Mouse (Mus musculus) testis, adult 2 months (tissue): ENCODE results near the gene Neurod6. TPM values are rescaled to one million over a fixed set of nuclear protein-coding genes. Genes with fewer than 3 reads are reported as not detected.
A peak's percentile ranks its signal among the peaks of the same experiment; 100 is the strongest.
"Not testable (repeated sequence)": the region's sequence is repeated elsewhere in the genome, so short reads cannot be mapped to it uniquely, and the experiment has no call there.

Source experiments
- H3K27ac ChIP-seq: fragments of 200-500 bp; 2 replicates; pipeline ENCODE4 v1.5.1; 2012; ENCODE audit warnings: low read depth, low read length; ENCODE audit not compliant: control insufficient read depth, insufficient read depth
- H3K27me3 ChIP-seq: fragments of 200-500 bp; 2 replicates; pipeline ENCODE4 v1.6.1; 2012; ENCODE audit warnings: mild to moderate bottlenecking, low read length, moderate library complexity; ENCODE audit not compliant: control insufficient read depth, insufficient read depth
- H3K36me3 ChIP-seq: fragments of 200-500 bp; 2 replicates; pipeline ENCODE4 v1.6.1; 2012; ENCODE audit warnings: mild to moderate bottlenecking, low read length; ENCODE audit not compliant: control insufficient read depth, insufficient read depth
- H3K4me1 ChIP-seq: fragments of 200-500 bp; 2 replicates; pipeline ENCODE4 v1.6.1; 2012; ENCODE audit warnings: low read length; ENCODE audit not compliant: control insufficient read depth, insufficient read depth
- H3K4me3 ChIP-seq: fragments of 200-500 bp; 2 replicates; pipeline ENCODE4 v1.5.1; 2012; ENCODE audit warnings: low read depth, mild to moderate bottlenecking, low read length, moderate library complexity, mixed read lengths; ENCODE audit not compliant: control insufficient read depth
- CTCF ChIP-seq: fragments of 200-500 bp; IDR thresholded peaks from 2 replicates; pipeline ENCODE4 v1.5.1; 2012; ENCODE audit warnings: low read depth, mild to moderate bottlenecking, inconsistent platforms, low read length, moderate library complexity; ENCODE audit not compliant: control insufficient read depth, insufficient read depth, insufficient replicate concordance
- POLR2A ChIP-seq: fragments of 200-500 bp; IDR thresholded peaks from 2 replicates; pipeline ENCODE4 v1.6.1; 2012; ENCODE audit warnings: low read depth, mild to moderate bottlenecking, inconsistent platforms, low read length, moderate library complexity; ENCODE audit not compliant: control insufficient read depth
- polyA plus RNA-seq: library from polyadenylated mRNA; depleted of rRNA; stranded (reverse); fragments of >200 nt; gene quantifications from 2 replicates; pipeline ENCODE4 v1.2.3, GENCODE M21; 2012; rRNA removed

Gene Neurod6
- polyA plus RNA-seq, result not detected in 2 replicates

DNA sequence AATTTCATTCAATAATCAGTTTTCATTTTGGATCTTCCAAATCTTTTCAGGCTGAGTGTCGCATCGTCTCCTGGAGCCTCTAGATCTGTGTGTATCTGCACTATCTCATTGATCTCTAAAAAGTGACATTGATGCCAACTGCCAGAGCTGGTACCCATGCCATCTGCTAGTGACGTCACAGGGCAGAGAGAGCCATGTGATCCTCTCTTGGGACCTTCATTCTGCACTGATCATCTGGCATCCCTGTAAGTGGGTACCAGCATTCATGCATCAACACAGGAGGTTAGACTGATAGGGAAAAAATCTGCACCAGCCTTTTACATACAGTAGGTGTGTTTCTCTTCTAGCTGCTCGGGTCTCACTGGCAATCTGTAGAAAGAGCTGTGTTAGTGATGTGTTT lies at the start of gene Neurod6:
TSS of gene Neurod6 (minus strand) at position 290 of the 400 bp plus-strand sequence.
- Histone ChIP-seq H3K36me3 (no peaks in the 10 kb centered on the region), H3K27me3 (no peaks in the 10 kb centered on the region), H3K27ac (no peak within 1 kb of the TSS), H3K4me3 (no peak within 1 kb of the TSS), H3K4me1 (peaks cover 4% of the 10 kb centered on the region)
- TF ChIP-seq CTCF (no peak), POLR2A (no peak)

GRCm38 (mm10) chr6:55717209-55717608 lies 36.1 kb upstream of the Neurod6 start:
- H3K27ac ChIP-seq, result no peak overlapping the region
- no peak for TF ChIP-seq POLR2A
- peak; percentile 57; the same call in 1 of the 2 replicates for TF ChIP-seq CTCF
- no peaks in the 10 kb centered on the region for H3K36me3 ChIP-seq
- no peak overlapping the region for H3K4me3 ChIP-seq
- no peaks in the 10 kb centered on the region for H3K27me3 ChIP-seq
- no peaks in the 10 kb centered on the region for H3K4me1 ChIP-seq

- no peaks in the 10 kb centered on the region for H3K4me1 ChIP-seq
- H3K36me3 ChIP-seq, result no peaks in the 10 kb centered on the region
- H3K27me3 ChIP-seq, result no peaks in the 10 kb centered on the region
- H3K4me3 ChIP-seq, result no peak overlapping the region
- H3K27ac ChIP-seq, result no peak overlapping the region
- no peak for TF ChIP-seq CTCF
- TF ChIP-seq POLR2A, result no peak
These were observed 34.4 kb upstream of the Neurod6 start for GRCm38 (mm10) chr6:55715446-55715845.

DNA sequence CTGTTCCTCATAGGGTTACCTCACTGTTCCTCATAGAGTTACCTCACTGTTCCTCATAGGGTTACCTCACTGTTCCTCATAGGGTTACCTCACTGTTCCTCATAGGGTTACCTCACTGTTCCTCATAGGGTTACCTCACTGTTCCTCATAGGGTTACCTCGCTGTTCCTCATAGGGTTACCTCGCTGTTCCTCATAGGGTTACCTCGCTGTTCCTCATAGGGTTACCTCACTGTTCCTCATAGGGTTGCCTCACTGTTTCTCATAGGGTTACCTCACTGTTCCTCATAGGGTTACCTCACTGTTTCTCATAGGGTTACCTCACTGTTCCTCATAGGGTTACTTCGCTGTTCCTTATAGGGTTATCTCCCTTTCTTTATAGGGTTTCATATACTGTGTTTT lies 29.9 kb upstream of the Neurod6 start:
- not testable (repeated sequence) for H3K36me3 ChIP-seq, H3K4me3 ChIP-seq

GRCm38 (mm10) chr6:55704759-55705104 lies 23.7 kb upstream of the Neurod6 start:
- Histone ChIP-seq H3K27me3 (no peaks in the 10 kb centered on the region), H3K4me3 (no peak overlapping the region), H3K27ac (no peak overlapping the region), H3K36me3 (no peaks in the 10 kb centered on the region), H3K4me1 (no peaks in the 10 kb centered on the region)
- no peak for TF ChIP-seq POLR2A
- TF ChIP-seq CTCF, result no peak

More for the DNA sequence above, 29.9 kb upstream of the Neurod6 start:
- H3K27ac ChIP-seq, H3K27me3 ChIP-seq, H3K4me1 ChIP-seq: not testable (repeated sequence)

- H3K27ac ChIP-seq, result no peak overlapping the region
- H3K4me3 ChIP-seq, result no peak overlapping the region
- no peaks in the 10 kb centered on the region for H3K36me3 ChIP-seq
- no peaks in the 10 kb centered on the region for H3K4me1 ChIP-seq
- no peaks in the 10 kb centered on the region for H3K27me3 ChIP-seq
- TF ChIP-seq CTCF (no peak), POLR2A (no peak)
These were observed 23.1 kb upstream of the Neurod6 start for GRCm38 (mm10) chr6:55704061-55704758.

DNA sequence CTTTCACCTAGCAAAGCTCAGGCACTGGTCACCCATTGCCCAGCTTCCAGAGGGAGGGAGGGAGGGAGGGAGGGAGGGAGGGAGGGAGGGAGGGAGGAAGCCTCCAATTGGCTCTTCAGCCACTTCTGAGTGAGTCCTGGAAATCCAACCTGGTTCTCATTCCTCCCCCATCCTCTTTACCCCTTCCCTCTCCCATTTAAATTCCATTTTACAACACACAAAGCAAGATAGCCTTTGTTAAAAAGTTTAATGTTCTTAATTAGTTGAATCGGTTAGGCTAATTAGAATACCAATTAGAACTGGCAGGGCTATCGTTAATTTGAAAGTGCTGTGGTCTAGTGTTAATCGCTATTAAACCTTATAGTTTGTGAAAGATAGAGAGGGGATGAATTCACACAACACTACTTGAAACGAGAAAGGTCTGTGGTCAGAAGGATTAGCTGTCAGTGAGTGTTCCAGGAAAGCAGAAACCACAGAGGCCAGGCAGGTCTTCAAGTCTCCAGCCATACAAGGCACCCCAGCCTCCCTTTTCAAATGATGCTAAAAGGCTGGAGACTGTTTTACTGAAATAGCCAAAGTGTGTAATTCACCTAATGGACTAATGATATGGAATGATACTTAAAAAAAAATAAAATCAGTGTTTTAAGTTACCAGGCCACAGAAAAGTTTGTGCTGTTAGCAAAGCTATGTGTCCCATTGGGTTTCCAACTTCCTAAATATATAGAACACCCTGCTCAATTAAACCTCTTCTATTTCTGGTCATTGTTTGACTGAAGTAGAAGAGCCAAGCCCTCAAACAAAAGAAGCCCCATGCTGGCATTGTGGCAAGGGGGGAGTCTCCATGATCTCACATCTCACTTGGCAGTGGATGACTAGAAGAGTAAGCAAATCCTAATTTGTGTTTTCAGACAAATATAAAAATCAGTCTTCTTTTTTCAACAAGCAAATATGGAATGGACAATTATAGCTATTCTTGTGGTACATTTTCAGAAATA lies 19.6 kb upstream of the Neurod6 start:
- Histone ChIP-seq H3K4me3 (no peak overlapping the region), H3K27ac (no peak overlapping the region), H3K36me3 (no peaks in the 10 kb centered on the region), H3K4me1 (no peaks in the 10 kb centered on the region), H3K27me3 (no peaks in the 10 kb centered on the region)
- no peak for TF ChIP-seq POLR2A
- no peak for TF ChIP-seq CTCF
